Mouse (Mus musculus): ENCODE results near the gene Cpne7. TPM values are rescaled to one million over a fixed set of nuclear protein-coding genes. Genes with fewer than 3 reads are reported as not detected.

Gene Cpne7
- polyA plus RNA-seq, 1 experiment from 2014 or later = 3.3 TPM

GRCm38 (mm10) chr8:123136287-123136686 lies 19.1 kb downstream of the Cpne7 start:
- Histone ChIP-seq H3K4me3 (replicated peaks; ENCODE audit: low read depth, low read length) (no peak overlapping the region), H3K4me1 (replicated peaks; ENCODE audit: insufficient read depth, low read length) (peaks cover 15% of the 10 kb centered on the region; the same call in 1 of the 2 replicates), H3K4me2 (ENCODE audit: low read length) (no peak overlapping the region), H3K27me3 (ENCODE audit: insufficient read depth, low read length) (no peaks in the 10 kb centered on the region), H3K27ac (no peak overlapping the region), H3K36me3 (ENCODE audit: insufficient read depth, low read length) (no peaks in the 10 kb centered on the region), H3K9ac (ENCODE audit: low read depth, low read length) (no peak overlapping the region), H3K9me3 (replicated peaks; ENCODE audit: low read length) (no peaks in the 10 kb centered on the region)
- no peak for TF ChIP-seq CTCF (IDR thresholded peaks at IDR 0.05; ENCODE audit: low read depth)
- WGBS = 77% methylated on average over 9 of the region's 9 CpGs
- no peak for ATAC-seq (replicated peaks; ENCODE audit: low FRiP score, low read depth)
- no peak for DNase-seq (ENCODE audit: low spot score)

- no peak for TF ChIP-seq CTCF (IDR thresholded peaks at IDR 0.05; ENCODE audit: low read depth)
- 8% methylated on average over 2 of the region's 2 CpGs for WGBS
- Histone ChIP-seq H3K27me3 (ENCODE audit: insufficient read depth, low read length) (no peaks in the 10 kb centered on the region), H3K4me2 (ENCODE audit: low read length) (no peak overlapping the region), H3K9ac (ENCODE audit: low read depth, low read length) (0 out of 2 replicates have a peak overlapping the region, but pooled peaks have one; percentile 32), H3K27ac (peak overlapping the region; percentile 65), H3K4me3 (replicated peaks; ENCODE audit: low read depth, low read length) (no peak overlapping the region), H3K36me3 (ENCODE audit: insufficient read depth, low read length) (no peaks in the 10 kb centered on the region), H3K4me1 (replicated peaks; ENCODE audit: insufficient read depth, low read length) (peaks cover 15% of the 10 kb centered on the region; the same call in 1 of the 2 replicates), H3K9me3 (replicated peaks; ENCODE audit: low read length) (no peaks in the 10 kb centered on the region)
- ATAC-seq (replicated peaks; ENCODE audit: low FRiP score, low read depth) (peak; percentile 82), DNase-seq (ENCODE audit: low spot score) (peak; percentile 92)
Observed at GRCm38 (mm10) chr8:123137645-123138077, 20.5 kb downstream of the Cpne7 start.

- Histone ChIP-seq H3K9ac (ENCODE audit: low read depth, low read length) (no peak overlapping the region), H3K27me3 (ENCODE audit: insufficient read depth, low read length) (no peaks in the 10 kb centered on the region), H3K4me2 (ENCODE audit: low read length) (no peak overlapping the region), H3K4me3 (replicated peaks; ENCODE audit: low read depth, low read length) (no peak overlapping the region), H3K27ac (no peak overlapping the region), H3K4me1 (replicated peaks; ENCODE audit: insufficient read depth, low read length) (peaks cover 15% of the 10 kb centered on the region; the same call in 1 of the 2 replicates), H3K36me3 (ENCODE audit: insufficient read depth, low read length) (no peaks in the 10 kb centered on the region), H3K9me3 (replicated peaks; ENCODE audit: low read length) (no peaks in the 10 kb centered on the region)
- ATAC-seq (replicated peaks; ENCODE audit: low FRiP score, low read depth) (no peak), DNase-seq (ENCODE audit: low spot score) (no peak)
- 52% methylated on average over 4 of the region's 4 CpGs for WGBS
- no peak for TF ChIP-seq CTCF (IDR thresholded peaks at IDR 0.05; ENCODE audit: low read depth)
Observed at GRCm38 (mm10) chr8:123138741-123139140, 21.6 kb downstream of the Cpne7 start.

- DNase-seq (ENCODE audit: low spot score) (peak; percentile 85), ATAC-seq (replicated peaks; ENCODE audit: low FRiP score, low read depth) (no peak)
- H3K27ac ChIP-seq = peak overlapping the region; percentile 71
- TF ChIP-seq CTCF (IDR thresholded peaks at IDR 0.05; ENCODE audit: low read depth) = no peak
- H3K4me3 ChIP-seq (replicated peaks; ENCODE audit: low read depth, low read length) = no peak overlapping the region
- no peaks in the 10 kb centered on the region for H3K36me3 ChIP-seq (ENCODE audit: insufficient read depth, low read length)
- WGBS = 66% methylated on average over 14 of the region's 14 CpGs
- no peak overlapping the region for H3K4me2 ChIP-seq (ENCODE audit: low read length)
- no peak overlapping the region for H3K9ac ChIP-seq (ENCODE audit: low read depth, low read length)
- no peaks in the 10 kb centered on the region for H3K9me3 ChIP-seq (replicated peaks; ENCODE audit: low read length)
- peaks cover 15% of the 10 kb centered on the region; the same call in 1 of the 2 replicates for H3K4me1 ChIP-seq (replicated peaks; ENCODE audit: insufficient read depth, low read length)
- no peaks in the 10 kb centered on the region for H3K27me3 ChIP-seq (ENCODE audit: insufficient read depth, low read length)
Observed at GRCm38 (mm10) chr8:123141741-123142462, 24.7 kb downstream of the Cpne7 start.

- Histone ChIP-seq H3K9me3 (replicated peaks; ENCODE audit: low read length) (no peaks in the 10 kb centered on the region), H3K4me3 (replicated peaks; ENCODE audit: low read depth, low read length) (no peak overlapping the region), H3K4me2 (ENCODE audit: low read length) (no peak overlapping the region), H3K36me3 (ENCODE audit: insufficient read depth, low read length) (no peaks in the 10 kb centered on the region), H3K27ac (no peak overlapping the region), H3K4me1 (replicated peaks; ENCODE audit: insufficient read depth, low read length) (no peaks in the 10 kb centered on the region; the same call in 1 of the 2 replicates), H3K27me3 (ENCODE audit: insufficient read depth, low read length) (no peaks in the 10 kb centered on the region), H3K9ac (ENCODE audit: low read depth, low read length) (no peak overlapping the region)
- no peak for ATAC-seq (replicated peaks; ENCODE audit: low FRiP score, low read depth)
- DNase-seq (ENCODE audit: low spot score) = peak; percentile 79
- peak; percentile 65 for TF ChIP-seq CTCF (IDR thresholded peaks at IDR 0.05; ENCODE audit: low read depth)
- 59% methylated on average over 6 of the region's 6 CpGs for WGBS
Observed at GRCm38 (mm10) chr8:123145279-123145678, 28.1 kb downstream of the Cpne7 start.

GRCm38 (mm10) chr8:123146390-123146789 lies 29.2 kb downstream of the Cpne7 start:
- WGBS = 71% methylated on average over 7 of the region's 7 CpGs
- DNase-seq (ENCODE audit: low spot score) (peak; percentile 57), ATAC-seq (replicated peaks; ENCODE audit: low FRiP score, low read depth) (no peak)
- Histone ChIP-seq H3K4me1 (replicated peaks; ENCODE audit: insufficient read depth, low read length) (no peaks in the 10 kb centered on the region; the same call in 1 of the 2 replicates), H3K36me3 (ENCODE audit: insufficient read depth, low read length) (no peaks in the 10 kb centered on the region), H3K9me3 (replicated peaks; ENCODE audit: low read length) (no peaks in the 10 kb centered on the region), H3K9ac (ENCODE audit: low read depth, low read length) (no peak overlapping the region), H3K4me3 (replicated peaks; ENCODE audit: low read depth, low read length) (no peak overlapping the region), H3K27me3 (ENCODE audit: insufficient read depth, low read length) (no peaks in the 10 kb centered on the region), H3K4me2 (ENCODE audit: low read length) (no peak overlapping the region), H3K27ac (peak overlapping the region; percentile 25; the same call in 1 of the 2 replicates)
- TF ChIP-seq CTCF (IDR thresholded peaks at IDR 0.05; ENCODE audit: low read depth) = no peak
